8 mouse cellular contexts compared by ENCODE assay signal in the genomic region with DNA sequence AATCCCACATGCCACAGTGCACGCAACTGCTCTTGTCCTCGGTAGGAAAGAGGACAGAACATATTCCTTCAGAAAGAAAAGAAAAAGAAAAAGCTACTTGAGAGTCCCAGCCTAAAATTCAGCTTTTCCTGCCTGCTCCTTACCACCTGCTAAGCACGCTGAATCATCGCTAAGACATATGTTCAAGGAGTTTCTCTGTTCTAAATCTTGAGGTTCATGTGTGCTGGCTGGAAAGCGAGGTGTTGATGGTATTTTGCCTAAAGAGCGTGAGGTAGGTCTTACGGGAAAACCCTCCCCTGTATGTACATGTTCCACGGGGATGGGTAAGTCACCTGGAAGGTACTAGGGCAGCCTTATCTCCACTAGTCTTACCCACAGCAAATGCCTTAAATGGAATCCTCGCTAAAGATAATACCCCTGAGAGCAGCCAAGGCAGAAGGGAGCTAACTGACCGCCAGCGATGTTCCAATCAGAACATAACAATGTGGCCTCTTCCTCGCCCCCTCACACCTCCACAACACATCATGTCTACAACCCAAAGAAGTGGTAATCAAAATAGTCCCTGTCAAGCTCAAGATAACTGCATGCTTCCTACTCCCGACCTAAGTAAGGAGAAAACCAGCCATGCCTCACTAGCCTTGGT. TPM values are rescaled to one million over a fixed set of nuclear protein-coding genes. Genes with fewer than 3 reads are reported as not detected.
DNase-seq lines count a peak whose midpoint lies in the region; ATAC-seq lines count a peak whose summit lies in the region.

No protein-coding gene starts in this region.

- WGBS in limb, embryonic 15.5 days = 88% methylated on average over 13 of the region's 13 CpGs
- WGBS in stomach, embryonic 16.5 days = 82% methylated on average over 13 of the region's 13 CpGs

- no peaks in the 10 kb centered on the region for H3K9me3 ChIP-seq in erythroblast, embryonic 14.5 days (ENCODE audit: control insufficient read depth, low read length)
- H3K9me3 ChIP-seq in megakaryocyte, embryonic 14.5 days = no peaks in the 10 kb centered on the region
- H3K9me3 ChIP-seq in limb, embryonic 15.5 days = no peaks in the 10 kb centered on the region
- H3K9me3 ChIP-seq in stomach, embryonic 16.5 days (replicated peaks; ENCODE audit: control insufficient read depth, low read length) = no peaks in the 10 kb centered on the region

- H3K4me2 ChIP-seq in limb, embryonic 15.5 days = no peak overlapping the region
- H3K4me2 ChIP-seq in stomach, embryonic 16.5 days (ENCODE audit: low read depth, low read length) = peak overlapping the region; percentile 89

- H3K27ac ChIP-seq in limb, embryonic 15.5 days = no peak overlapping the region
- H3K27ac ChIP-seq in stomach, embryonic 16.5 days (ENCODE audit: low read length) = no peak overlapping the region

- peak overlapping the region; percentile 89 for H3K4me3 ChIP-seq in erythroblast, embryonic 14.5 days (replicated peaks)
- H3K4me3 ChIP-seq in megakaryocyte, embryonic 14.5 days (replicated peaks) = peak overlapping the region; percentile 94
- H3K4me3 ChIP-seq in limb, embryonic 15.5 days = peak overlapping the region; percentile 88
- peak overlapping the region; percentile 84 for H3K4me3 ChIP-seq in stomach, embryonic 16.5 days (replicated peaks; ENCODE audit: low read length)

- H3K36me3 ChIP-seq in erythroblast, embryonic 14.5 days (ENCODE audit: control insufficient read depth) = peaks cover 56% of the 10 kb centered on the region
- peaks cover 45% of the 10 kb centered on the region for H3K36me3 ChIP-seq in megakaryocyte, embryonic 14.5 days (replicated peaks; ENCODE audit: low read length)
- peaks cover 33% of the 10 kb centered on the region for H3K36me3 ChIP-seq in limb, embryonic 15.5 days
- no peaks in the 10 kb centered on the region for H3K36me3 ChIP-seq in stomach, embryonic 16.5 days (ENCODE audit: control insufficient read depth, insufficient read depth, low read length)

- no peak overlapping the region for H3K9ac ChIP-seq in limb, embryonic 15.5 days
- H3K9ac ChIP-seq in stomach, embryonic 16.5 days (ENCODE audit: low read length) = peak overlapping the region; percentile 85

- ATAC-seq in erythroblast, adult 5-6 weeks (replicated peaks; ENCODE audit: low FRiP score, poor library complexity, severe bottlenecking) = no peak
- no peak for ATAC-seq in megakaryocyte, adult 5-6 weeks (ENCODE audit: poor library complexity, severe bottlenecking)
- ATAC-seq in limb, embryonic 15.5 days (ENCODE audit: insufficient number of reproducible peaks, low FRiP score, low TSS enrichment, low read depth) = no peak
- ATAC-seq in stomach, embryonic 16.5 days (ENCODE audit: insufficient read depth, low FRiP score) = no peak

- H3K27me3 ChIP-seq in erythroblast, embryonic 14.5 days (ENCODE audit: control insufficient read depth) = no peaks in the 10 kb centered on the region
- no peaks in the 10 kb centered on the region for H3K27me3 ChIP-seq in megakaryocyte, embryonic 14.5 days (replicated peaks)
- no peaks in the 10 kb centered on the region for H3K27me3 ChIP-seq in limb, embryonic 15.5 days
- H3K27me3 ChIP-seq in stomach, embryonic 16.5 days (ENCODE audit: control insufficient read depth, insufficient read depth, low read length) = no peaks in the 10 kb centered on the region

- no peak for DNase-seq in right cerebral cortex, postnatal 10 days (ENCODE audit: low spot score in 2 of 2)
- DNase-seq in gastrocnemius, postnatal 10 days = no peak

- H3K4me1 ChIP-seq in erythroblast, embryonic 14.5 days (ENCODE audit: control insufficient read depth) = peaks cover 88% of the 10 kb centered on the region
- H3K4me1 ChIP-seq in megakaryocyte, embryonic 14.5 days = peaks cover 41% of the 10 kb centered on the region
- peaks cover 8% of the 10 kb centered on the region for H3K4me1 ChIP-seq in limb, embryonic 15.5 days
- peaks cover 6% of the 10 kb centered on the region; the same call in 1 of the 2 replicates for H3K4me1 ChIP-seq in stomach, embryonic 16.5 days (ENCODE audit: control insufficient read depth, insufficient read depth, low read length)

RNA-seq across cellular contexts. Expression of a gene that starts 1.3 kb away (rescaled TPM):
- polyA plus RNA-seq in erythroblast, embryonic 14.5 days (2012) = 9.5 and 10.2 TPM in 2 replicates
- total RNA-seq in erythroblast, adult 5-6 weeks (2015; ENCODE audit: low replicate concordance) = 11.3 and 13.3 TPM in 2 replicates
- 19.6 and 25.6 TPM in 2 replicates for total RNA-seq in erythroblast, adult 5-6 weeks (2017; ENCODE audit: low replicate concordance)
- polyA plus RNA-seq in megakaryocyte, embryonic 14.5 days (2012; ENCODE audit: insufficient read depth, low replicate concordance) = 10.4 and 19.6 TPM in 2 replicates
- 9.6 and 12.0 TPM in 2 replicates for total RNA-seq in megakaryocyte, adult 5-6 weeks (2015)
- 13.2 and 17.8 TPM in 2 replicates for total RNA-seq in megakaryocyte, adult 5-6 weeks (2017)
- 27.8 and 29.8 TPM in 2 replicates for polyA plus RNA-seq in limb, embryonic 15.5 days (2015; fragmentation: Nextera tagmentation; extraction: Ambion mirVana)
- 33.5 and 34.4 TPM in 2 replicates for polyA plus RNA-seq in stomach, embryonic 16.5 days (2015; fragmentation: Nextera tagmentation; extraction: Ambion mirVana)
- total RNA-seq in gastrocnemius, postnatal 10 days (2021) = 1 to 10 TPM; 8.5 to 9.6 TPM

RNA-seq across cellular contexts. Expression of a gene that starts 14.5 kb away (rescaled TPM):
- 11.1 and 11.5 TPM in 2 replicates for polyA plus RNA-seq in erythroblast, embryonic 14.5 days (2012)
- 10.4 and 18.0 TPM in 2 replicates for total RNA-seq in erythroblast, adult 5-6 weeks (2015; ENCODE audit: low replicate concordance)
- 8.4 and 9.4 TPM in 2 replicates for total RNA-seq in erythroblast, adult 5-6 weeks (2017; ENCODE audit: low replicate concordance)
- polyA plus RNA-seq in megakaryocyte, embryonic 14.5 days (2012; ENCODE audit: insufficient read depth, low replicate concordance) = 51.0 and 171 TPM in 2 replicates
- 8.2 and 9.2 TPM in 2 replicates for total RNA-seq in megakaryocyte, adult 5-6 weeks (2015)
- 4.5 and 9.1 TPM in 2 replicates for total RNA-seq in megakaryocyte, adult 5-6 weeks (2017)
- polyA plus RNA-seq in limb, embryonic 15.5 days (2015; fragmentation: Nextera tagmentation; extraction: Ambion mirVana) = 140 and 144 TPM in 2 replicates
- 68.6 and 79.4 TPM in 2 replicates for polyA plus RNA-seq in stomach, embryonic 16.5 days (2015; fragmentation: Nextera tagmentation; extraction: Ambion mirVana)
- total RNA-seq in gastrocnemius, postnatal 10 days (2021) = 10 to 100 TPM; 28.8 to 37.6 TPM

RNA-seq across cellular contexts. Expression of a gene that starts 20.2 kb away (rescaled TPM):
- polyA plus RNA-seq in erythroblast, embryonic 14.5 days (2012) = 0.47 and 0.52 TPM in 2 replicates
- total RNA-seq in erythroblast, adult 5-6 weeks (2015; ENCODE audit: low replicate concordance) = 0.84 and 1.7 TPM in 2 replicates
- 2.2 and 2.7 TPM in 2 replicates for total RNA-seq in erythroblast, adult 5-6 weeks (2017; ENCODE audit: low replicate concordance)
- polyA plus RNA-seq in megakaryocyte, embryonic 14.5 days (2012; ENCODE audit: insufficient read depth, low replicate concordance) = not detected in 2 replicates
- total RNA-seq in megakaryocyte, adult 5-6 weeks (2015) = 0.16 TPM in 1 of 2 replicates, not detected in the other
- 0.41 and 1.0 TPM in 2 replicates for total RNA-seq in megakaryocyte, adult 5-6 weeks (2017)
- polyA plus RNA-seq in limb, embryonic 15.5 days (2015; fragmentation: Nextera tagmentation; extraction: Ambion mirVana) = 115 and 118 TPM in 2 replicates
- polyA plus RNA-seq in stomach, embryonic 16.5 days (2015; fragmentation: Nextera tagmentation; extraction: Ambion mirVana) = 71.3 and 77.0 TPM in 2 replicates
- total RNA-seq in gastrocnemius, postnatal 10 days (2021) = 10 to 100 TPM; 16.2 to 26.2 TPM

RNA-seq across cellular contexts. Expression of a gene that starts 29.6 kb away (rescaled TPM):
- polyA plus RNA-seq in erythroblast, embryonic 14.5 days (2012) = not detected in 2 replicates
- total RNA-seq in erythroblast, adult 5-6 weeks (2015; ENCODE audit: low replicate concordance) = not detected in 2 replicates
- total RNA-seq in erythroblast, adult 5-6 weeks (2017; ENCODE audit: low replicate concordance) = 0.28 TPM in 1 of 2 replicates, not detected in the other
- polyA plus RNA-seq in megakaryocyte, embryonic 14.5 days (2012; ENCODE audit: insufficient read depth, low replicate concordance) = 0.23 and 0.76 TPM in 2 replicates
- 0.91 TPM in 1 of 2 replicates, not detected in the other for total RNA-seq in megakaryocyte, adult 5-6 weeks (2015)
- 0.22 and 0.53 TPM in 2 replicates for total RNA-seq in megakaryocyte, adult 5-6 weeks (2017)
- polyA plus RNA-seq in limb, embryonic 15.5 days (2015; fragmentation: Nextera tagmentation; extraction: Ambion mirVana) = 1.2 and 1.7 TPM in 2 replicates
- polyA plus RNA-seq in stomach, embryonic 16.5 days (2015; fragmentation: Nextera tagmentation; extraction: Ambion mirVana) = 1.2 and 1.4 TPM in 2 replicates
- total RNA-seq in gastrocnemius, postnatal 10 days (2021) = 1 to 10 TPM; 3.0 to 6.1 TPM

RNA-seq across cellular contexts. Expression of a gene that starts 45.0 kb away (rescaled TPM):
- polyA plus RNA-seq in erythroblast, embryonic 14.5 days (2012) = 0.56 and 1.0 TPM in 2 replicates
- total RNA-seq in erythroblast, adult 5-6 weeks (2015; ENCODE audit: low replicate concordance) = 33.0 and 34.3 TPM in 2 replicates
- 8.1 and 17.6 TPM in 2 replicates for total RNA-seq in erythroblast, adult 5-6 weeks (2017; ENCODE audit: low replicate concordance)
- polyA plus RNA-seq in megakaryocyte, embryonic 14.5 days (2012; ENCODE audit: insufficient read depth, low replicate concordance) = 71.2 and 76.1 TPM in 2 replicates
- 113 TPM in 2 replicates for total RNA-seq in megakaryocyte, adult 5-6 weeks (2015)
- total RNA-seq in megakaryocyte, adult 5-6 weeks (2017) = 67.7 and 75.5 TPM in 2 replicates
- polyA plus RNA-seq in limb, embryonic 15.5 days (2015; fragmentation: Nextera tagmentation; extraction: Ambion mirVana) = 12.3 and 12.4 TPM in 2 replicates
- 29.3 and 34.3 TPM in 2 replicates for polyA plus RNA-seq in stomach, embryonic 16.5 days (2015; fragmentation: Nextera tagmentation; extraction: Ambion mirVana)
- 1 to 10 TPM; 1.6 to 3.3 TPM for total RNA-seq in gastrocnemius, postnatal 10 days (2021)

Comparison
In these comparisons a context has a peak if more than half of its experiments do, and no peak if none do; other contexts are left out.
1. RNA of a gene that starts 20.2 kb away (polyA plus RNA-seq): 115 to 118 TPM in limb, embryonic 15.5 days and 71.3 to 77.0 TPM in stomach, embryonic 16.5 days; 0.47 to 0.52 TPM in erythroblast, embryonic 14.5 days and not detected in megakaryocyte, embryonic 14.5 days; every median in the first group is over 10 times any median in the second.
2. Peak in every context shown above with its lines, with median percentiles within 50 percentile points of each other: H3K4me3 ChIP-seq.